Mouse (Mus musculus) kidney, postnatal 0 days (tissue): ENCODE data around the gene Tmem132a. TPM values are rescaled to one million over a fixed set of nuclear protein-coding genes. Genes with fewer than 3 reads are reported as not detected.

Experiments used
- ATAC-seq: fragments of 200-750 bp; cut with Nextera tagmentation; replicated peaks from 2 replicates; pipeline ENCODE4 v1.8.0; 2017; ENCODE audit warnings: low read depth, moderate number of reproducible peaks, moderate TSS enrichment, moderate library complexity; ENCODE audit not compliant: low FRiP score
- DNase-seq: peaks from one replicate; pipeline ENCODE4 v3.0.0-alpha.2; 2016; ENCODE audit warnings: low spot score
- H3K27ac ChIP-seq: fragments of 300-500 bp; sonication (generic); 2 replicates; pipeline ENCODE4 v1.5.1; 2014; ENCODE audit warnings: mild to moderate bottlenecking
- H3K27me3 ChIP-seq: fragments of 300-500 bp; sonication (generic); 2 replicates; pipeline ENCODE4 v1.6.1; 2014; ENCODE audit warnings: low read length, mixed read lengths; ENCODE audit not compliant: insufficient read depth
- H3K36me3 ChIP-seq: fragments of 300-500 bp; sonication (generic); 2 replicates; pipeline ENCODE4 v1.6.1; 2014; ENCODE audit warnings: low read length, mixed read lengths; ENCODE audit not compliant: insufficient read depth
- H3K4me1 ChIP-seq: fragments of 300-500 bp; sonication (generic); replicated peaks from 2 replicates; pipeline ENCODE4 v1.6.1; 2014; ENCODE audit warnings: antibody characterized with exemption, low read length, mixed read lengths; ENCODE audit not compliant: insufficient read depth
- H3K4me2 ChIP-seq: fragments of 300-500 bp; sonication (generic); 2 replicates; pipeline ENCODE4 v1.6.1; 2014; ENCODE audit warnings: mild to moderate bottlenecking, low read length, moderate library complexity, mixed read lengths
- H3K4me3 ChIP-seq: fragments of 300-500 bp; sonication (generic); replicated peaks from 2 replicates; pipeline ENCODE4 v1.5.1; 2014; ENCODE audit warnings: low read depth, low read length
- H3K9ac ChIP-seq: fragments of 300-500 bp; sonication (generic); 2 replicates; pipeline ENCODE4 v1.6.1; 2014; ENCODE audit warnings: low read depth, low read length
- H3K9me3 ChIP-seq: fragments of 300-500 bp; sonication (generic); replicated peaks from 2 replicates; pipeline ENCODE4 v1.6.1; 2016; ENCODE audit warnings: low read length, inconsistent platforms, mixed read lengths
- CTCF ChIP-seq: IDR thresholded peaks from 2 replicates; pipeline ENCODE4 v1.5.1; 2016; ENCODE audit warnings: antibody characterized with exemption, low read depth, mild to moderate bottlenecking, moderate library complexity
- WGBS: fragments of 180-500 bp; shearing (Covaris S2); extraction: QIAGEN DNeasy Blood & Tissue Kit; methylation state at CpG from one replicate; pipeline ENCODE4 v1.1.7; 2014; 5-methylcytosine and 5-hydroxymethylcytosine counted together
- polyA plus RNA-seq: library from polyadenylated mRNA; unstranded; fragments of >200 nt; fragmentation: Nextera tagmentation; extraction: Ambion mirVana; gene quantifications from 2 replicates; pipeline ENCODE4 v1.2.1, GENCODE M21; 2015

The Tmem132a gene
- polyA plus RNA-seq, 1 experiment from 2014 or later, result 43.5 TPM

GRCm38 (mm10) chr19:10896849-10897248, 27.1 kb upstream of the Tmem132a start:
- DNase-seq, result no peak

GRCm38 (mm10) chr19:10895708-10896107, 26.0 kb upstream of the Tmem132a start:
- Histone ChIP-seq H3K36me3 (peaks cover 24% of the 10 kb centered on the region), H3K4me1 (peaks cover 10% of the 10 kb centered on the region; the same call in 1 of the 2 replicates), H3K4me3 (peak overlapping the region; percentile 80), H3K27me3 (no peaks in the 10 kb centered on the region), H3K9me3 (no peaks in the 10 kb centered on the region), H3K9ac (peak overlapping the region; percentile 91), H3K4me2 (peak overlapping the region; percentile 69), H3K27ac (peak overlapping the region; percentile 92)
- DNase-seq, result peak; percentile 52
- no peak for TF ChIP-seq CTCF
- ATAC-seq, result peak; percentile 4; the same call in 1 of the 2 replicates
- WGBS, result under 1% methylated on average over 16 of the region's 16 CpGs

More at GRCm38 (mm10) chr19:10896849-10897248, 27.1 kb upstream of the Tmem132a start:
- Histone ChIP-seq H3K36me3 (peaks cover 33% of the 10 kb centered on the region), H3K9me3 (no peaks in the 10 kb centered on the region), H3K4me1 (peaks cover 10% of the 10 kb centered on the region; the same call in 1 of the 2 replicates), H3K4me2 (peak overlapping the region; percentile 69), H3K27ac (no peak overlapping the region), H3K4me3 (0 out of 2 replicates have a peak overlapping the region, but pooled peaks have one; percentile 80), H3K9ac (peak overlapping the region; percentile 91), H3K27me3 (no peaks in the 10 kb centered on the region)
- TF ChIP-seq CTCF, result no peak
- ATAC-seq, result no peak
- 71% methylated on average over 7 of the region's 7 CpGs for WGBS

- Histone ChIP-seq H3K4me3 (peak within 1 kb of the TSS; percentile 80), H3K4me1 (peaks cover 10% of the 10 kb centered on the region; the same call in 1 of the 2 replicates), H3K9ac (peak within 1 kb of the TSS; percentile 91), H3K27me3 (no peaks in the 10 kb centered on the region), H3K4me2 (peak within 1 kb of the TSS; percentile 69), H3K9me3 (no peaks in the 10 kb centered on the region), H3K27ac (peak within 1 kb of the TSS; percentile 92), H3K36me3 (peaks cover 18% of the 10 kb centered on the region; the same call in 1 of the 2 replicates)
- DNase-seq (peak; percentile 99), ATAC-seq (peak; percentile 90)
- peak; percentile 27; the same call in 1 of the 2 replicates for TF ChIP-seq CTCF
- 0% methylated on average over 43 of the region's 43 CpGs for WGBS
Observed at GRCm38 (mm10) chr19:10895016-10895528, 25.3 kb upstream of the Tmem132a start, which contains the start of gene Prpf19. Gene Prpf19 (plus strand): TSS chr19:10895231.

GRCm38 (mm10) chr19:10892201-10892600, 22.5 kb upstream of the Tmem132a start:
- WGBS, result 91% methylated on average over 3 of the region's 3 CpGs
- H3K4me2 ChIP-seq, result no peak overlapping the region
- no peak for DNase-seq
- peaks cover 10% of the 10 kb centered on the region; the same call in 1 of the 2 replicates for H3K4me1 ChIP-seq
- no peak overlapping the region for H3K27ac ChIP-seq
- ATAC-seq, result no peak
- H3K36me3 ChIP-seq, result no peaks in the 10 kb centered on the region
- no peaks in the 10 kb centered on the region for H3K9me3 ChIP-seq
- no peak overlapping the region for H3K4me3 ChIP-seq
- H3K27me3 ChIP-seq, result no peaks in the 10 kb centered on the region
- no peak overlapping the region for H3K9ac ChIP-seq
- TF ChIP-seq CTCF, result no peak

GRCm38 (mm10) chr19:10881426-10882154, 11.8 kb upstream of the Tmem132a start, which contains the start of gene Tmem109:
Gene Tmem109 (minus strand): TSS chr19:10882001.
- Histone ChIP-seq H3K9me3 (no peaks in the 10 kb centered on the region), H3K36me3 (no peaks in the 10 kb centered on the region), H3K9ac (peak within 1 kb of the TSS; percentile 60), H3K4me1 (peaks cover 20% of the 10 kb centered on the region; the same call in 1 of the 2 replicates), H3K27me3 (no peaks in the 10 kb centered on the region), H3K27ac (peak within 1 kb of the TSS; percentile 89), H3K4me3 (peak within 1 kb of the TSS; percentile 51), H3K4me2 (peak within 1 kb of the TSS; percentile 67)
- WGBS, result under 1% methylated on average over 49 of the region's 49 CpGs
- peak; percentile 99 for DNase-seq
- TF ChIP-seq CTCF, result peak; percentile 35; the same call in 1 of the 2 replicates
- ATAC-seq, result peak; percentile 86

- WGBS, result under 1% methylated on average over 14 of the region's 14 CpGs
- peak; percentile 8; the same call in 1 of the 2 replicates for ATAC-seq
- Histone ChIP-seq H3K27ac (peak overlapping the region; percentile 89), H3K27me3 (no peaks in the 10 kb centered on the region), H3K9ac (peak overlapping the region; percentile 60), H3K4me3 (peak overlapping the region; percentile 51), H3K4me1 (peaks cover 20% of the 10 kb centered on the region; the same call in 1 of the 2 replicates), H3K36me3 (no peaks in the 10 kb centered on the region), H3K9me3 (no peaks in the 10 kb centered on the region), H3K4me2 (peak overlapping the region; percentile 67)
- no peak for DNase-seq
- no peak for TF ChIP-seq CTCF
Observed at GRCm38 (mm10) chr19:10880975-10881425, 11.3 kb upstream of the Tmem132a start.
